Mouse (Mus musculus): Measurements from ENCODE around the gene Itga4.

DNA sequence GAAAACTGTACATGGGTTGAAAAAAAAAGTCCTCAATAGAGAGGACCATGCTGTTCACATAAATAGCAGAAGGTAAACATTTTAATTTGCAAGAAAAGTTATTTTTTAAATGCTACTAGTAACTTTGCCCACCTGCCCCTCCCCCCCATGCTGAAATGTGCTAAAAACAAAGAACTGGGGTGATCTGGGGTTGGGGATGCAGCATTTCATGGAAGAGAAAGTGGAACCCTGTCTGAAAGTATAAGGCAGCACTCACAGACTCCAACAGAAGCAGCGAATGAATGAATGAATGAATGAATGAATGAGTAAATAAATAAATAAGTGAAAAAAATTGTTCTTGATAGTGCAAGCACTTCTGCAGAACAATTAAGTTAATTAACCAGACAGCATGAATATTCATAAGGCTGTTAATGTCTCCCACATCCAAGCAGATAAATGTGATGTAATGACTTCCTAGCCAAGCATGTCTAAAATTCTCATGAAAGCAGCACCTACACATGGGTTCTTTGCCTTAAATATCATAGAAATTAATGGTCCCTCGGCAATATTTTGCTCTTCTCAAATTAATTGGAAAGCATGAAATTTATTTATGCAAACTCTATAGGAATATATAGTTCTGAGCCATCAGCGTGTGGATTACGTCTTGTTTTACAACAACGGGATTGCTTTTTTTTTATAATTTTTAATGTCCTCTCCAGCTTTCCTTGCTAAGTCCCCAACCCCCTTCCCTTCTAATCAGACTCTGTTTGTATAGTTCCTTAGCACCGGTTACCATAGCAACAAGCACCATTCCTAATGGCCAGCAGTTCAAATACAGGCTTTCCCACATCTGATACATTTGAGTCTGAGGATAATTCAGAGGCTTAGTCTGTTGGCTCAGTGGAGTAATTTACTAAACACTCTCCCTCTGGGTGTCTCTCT lies 96.2 kb downstream of the Itga4 start:
- TF ChIP-seq ZC3H11A (IDR thresholded peaks at IDR 0.05; ENCODE audit: borderline replicate concordance, low read depth, low read length) (no peak), MAFK (IDR thresholded peaks at IDR 0.05; ENCODE audit: insufficient read depth, low read depth, low read length) (no peak)

Data from ES-E14 (cell line).